Mouse (Mus musculus) liver, adult 2 months (tissue): ENCODE measurements around the gene Pla2g2f.

ENCODE experiments used
- CTCF ChIP-seq: fragments of 200-500 bp; IDR thresholded peaks from 2 replicates; pipeline ENCODE4 v1.5.1; 2011; ENCODE audit warnings: low read depth, low read length, control low read depth
- POLR2A ChIP-seq: fragments of 200-500 bp; IDR thresholded peaks from 2 replicates; pipeline ENCODE4 v1.6.1; 2011; ENCODE audit warnings: low read length, control low read depth; ENCODE audit not compliant: insufficient read depth; ENCODE audit errors: extremely low read depth

DNA sequence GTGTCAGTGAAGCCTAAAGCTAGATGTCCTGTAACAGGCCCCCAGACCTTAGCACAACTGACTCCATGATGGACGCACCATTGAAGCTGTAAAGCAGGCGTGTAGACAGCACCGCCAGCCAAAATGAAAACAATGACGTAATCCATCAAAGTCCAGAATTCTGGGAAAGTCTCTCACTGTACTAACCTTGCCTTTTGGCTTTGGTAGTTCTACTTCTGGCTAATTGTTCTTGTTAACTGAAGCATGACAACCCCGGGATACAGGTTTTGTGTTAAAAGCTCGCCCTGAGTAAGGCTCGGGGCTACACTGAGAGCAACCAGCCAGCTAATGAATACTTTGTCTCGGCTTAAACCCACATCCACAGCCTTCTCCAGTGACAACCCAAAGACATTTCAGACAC lies 47.8 kb upstream of the Pla2g2f start:
- TF ChIP-seq POLR2A (no peak), CTCF (no peak)
